Mouse (Mus musculus) sigmoid colon, adult 10 weeks (tissue): ENCODE results near the gene Mpnd. TPM values are rescaled to one million over a fixed set of nuclear protein-coding genes. Genes with fewer than 3 reads are reported as not detected.

Source experiments
- polyA plus RNA-seq: library from polyadenylated mRNA; stranded (reverse); fragments of 350-450 nt; fragmentation: Illumina TruSeq; extraction: RNeasy Lipid Tissue Mini Kit (QIAGEN cat#74804); gene quantifications from one replicate; pipeline ENCODE4 v1.2.3, GENCODE M21; 2014; ENCODE audit warnings: low read depth, low replicate concordance

Gene Mpnd
- not detected for polyA plus RNA-seq

GRCm38 (mm10) chr17:56005415-56006061, at the start of gene Mpnd, which contains the start of gene Stap2:
Gene Mpnd (plus strand): TSS chr17:56005711.
Gene Stap2 (minus strand): TSS chr17:56005584.

GRCm38 (mm10) chr17:55958918-55959728, 46.4 kb upstream of the Mpnd start, which contains the start of gene Yju2:
Gene Yju2 (plus strand): TSS chr17:55959099.

GRCm38 (mm10) chr17:55969966-55970891, 35.3 kb upstream of the Mpnd start, which contains the start of gene Shd:
Gene Shd (plus strand): TSS chr17:55970467.

GRCm38 (mm10) chr17:55986030-55986961, 19.2 kb upstream of the Mpnd start, which contains the start of gene Fsd1:
Gene Fsd1 (plus strand): TSS chr17:55986509.

GRCm38 (mm10) chr17:56036176-56036900, 30.8 kb downstream of the Mpnd start, which contains the start of gene Sh3gl1:
Gene Sh3gl1 (minus strand): TSS chr17:56036635.

GRCm38 (mm10) chr17:56040030-56040856, 34.7 kb downstream of the Mpnd start, which contains the start of gene Chaf1a:
Gene Chaf1a (plus strand): TSS chr17:56040439.

Other genes starting within 250 kb of the Mpnd start
- gene Zfp119a, start 126.8 kb upstream of the Mpnd start, polyA plus RNA-seq: 33.9 TPM
- gene Zfp959, start 113.6 kb upstream of the Mpnd start, polyA plus RNA-seq: 46.1 TPM
- 26.7 TPM for gene Zfp119b, start 56.2 kb upstream of the Mpnd start, polyA plus RNA-seq
- 0.54 TPM for gene Ebi3, start 53.1 kb upstream of the Mpnd start, polyA plus RNA-seq
- gene Yju2, start 46.6 kb upstream of the Mpnd start, polyA plus RNA-seq: 0.57 TPM
- not detected for gene Shd, start 35.2 kb upstream of the Mpnd start, polyA plus RNA-seq
- not detected for gene Fsd1, start 19.2 kb upstream of the Mpnd start, polyA plus RNA-seq
- gene Stap2, start 127 bp upstream of the Mpnd start, polyA plus RNA-seq: 13.5 TPM
- gene Sh3gl1, start 30.9 kb downstream of the Mpnd start, polyA plus RNA-seq: 0.79 TPM
- 0.44 TPM for gene Chaf1a, start 34.7 kb downstream of the Mpnd start, polyA plus RNA-seq
- 23.9 TPM for gene Ubxn6, start 69.3 kb downstream of the Mpnd start, polyA plus RNA-seq
- gene Hdgfl2, start 73.9 kb downstream of the Mpnd start, polyA plus RNA-seq: 2.7 TPM
- gene Plin4, start 104.1 kb downstream of the Mpnd start, polyA plus RNA-seq: 1.4 TPM
- gene Plin5, start 111.9 kb downstream of the Mpnd start, polyA plus RNA-seq: not detected
- not detected for gene Lrg1, start 116.3 kb downstream of the Mpnd start, polyA plus RNA-seq
- not detected for gene Sema6b, start 134.6 kb downstream of the Mpnd start, polyA plus RNA-seq
- 2.0 TPM for gene Tnfaip8l1, start 156.8 kb downstream of the Mpnd start, polyA plus RNA-seq
- gene Mydgf, start 178.2 kb downstream of the Mpnd start, polyA plus RNA-seq: 13.5 TPM
- gene Dpp9, start 213.2 kb downstream of the Mpnd start, polyA plus RNA-seq: 0.28 TPM